Mouse (Mus musculus) forebrain, embryonic 16.5 days (tissue): ENCODE results near the gene Slamf6. TPM values are rescaled to one million over a fixed set of nuclear protein-coding genes. Genes with fewer than 3 reads are reported as not detected.
A peak's percentile ranks its signal among the peaks of the same experiment; 100 is the strongest.

Experiments used
- ATAC-seq: fragments of 200-750 bp; cut with Nextera tagmentation; 2 replicates; pipeline ENCODE4 v1.8.0; 2017; ENCODE audit warnings: mild to moderate bottlenecking, moderate library complexity
- H3K27ac ChIP-seq: fragments of 300-500 bp; sonication (generic); 2 replicates; pipeline ENCODE4 v1.5.1; 2014; ENCODE audit warnings: low read length, control low read depth
- H3K27me3 ChIP-seq: fragments of 300-500 bp; sonication (generic); replicated peaks from 2 replicates; pipeline ENCODE4 v1.6.1; 2014; ENCODE audit warnings: low read length; ENCODE audit not compliant: control insufficient read depth, insufficient read depth
- H3K36me3 ChIP-seq: fragments of 300-500 bp; sonication (generic); 2 replicates; pipeline ENCODE4 v1.6.1; 2014; ENCODE audit not compliant: control insufficient read depth, insufficient read depth
- H3K4me1 ChIP-seq: fragments of 300-500 bp; sonication (generic); replicated peaks from 2 replicates; pipeline ENCODE4 v1.6.1; 2014; ENCODE audit warnings: low read length; ENCODE audit not compliant: control insufficient read depth, insufficient read depth
- H3K4me2 ChIP-seq: fragments of 300-500 bp; sonication (generic); 2 replicates; pipeline ENCODE4 v1.6.1; 2014; ENCODE audit warnings: mild to moderate bottlenecking, low read length, control low read depth
- H3K4me3 ChIP-seq: fragments of 300-500 bp; sonication (generic); replicated peaks from 2 replicates; pipeline ENCODE4 v1.5.1; 2014; ENCODE audit warnings: mild to moderate bottlenecking, low read length, control low read depth
- H3K9ac ChIP-seq: fragments of 300-500 bp; sonication (generic); replicated peaks from 2 replicates; pipeline ENCODE4 v1.6.1; 2014; ENCODE audit warnings: low read depth, low read length, control low read depth
- H3K9me3 ChIP-seq: fragments of 300-500 bp; sonication (generic); 2 replicates; pipeline ENCODE4 v1.6.1; 2016; ENCODE audit warnings: low read length; ENCODE audit not compliant: control insufficient read depth
- WGBS: fragments of 180-500 bp; shearing (Covaris S2); extraction: QIAGEN DNeasy Blood & Tissue Kit; methylation state at CpG from one replicate; pipeline ENCODE4 v1.1.7; 2014; 5-methylcytosine and 5-hydroxymethylcytosine counted together
- polyA plus RNA-seq: library from polyadenylated mRNA; unstranded; fragments of >200 nt; fragmentation: Nextera tagmentation; extraction: Ambion mirVana; gene quantifications from 2 replicates; pipeline ENCODE4 v1.2.1, GENCODE M21; 2015

Gene Slamf6
- polyA plus RNA-seq, 1 experiment from 2014 or later, result not detected

DNA sequence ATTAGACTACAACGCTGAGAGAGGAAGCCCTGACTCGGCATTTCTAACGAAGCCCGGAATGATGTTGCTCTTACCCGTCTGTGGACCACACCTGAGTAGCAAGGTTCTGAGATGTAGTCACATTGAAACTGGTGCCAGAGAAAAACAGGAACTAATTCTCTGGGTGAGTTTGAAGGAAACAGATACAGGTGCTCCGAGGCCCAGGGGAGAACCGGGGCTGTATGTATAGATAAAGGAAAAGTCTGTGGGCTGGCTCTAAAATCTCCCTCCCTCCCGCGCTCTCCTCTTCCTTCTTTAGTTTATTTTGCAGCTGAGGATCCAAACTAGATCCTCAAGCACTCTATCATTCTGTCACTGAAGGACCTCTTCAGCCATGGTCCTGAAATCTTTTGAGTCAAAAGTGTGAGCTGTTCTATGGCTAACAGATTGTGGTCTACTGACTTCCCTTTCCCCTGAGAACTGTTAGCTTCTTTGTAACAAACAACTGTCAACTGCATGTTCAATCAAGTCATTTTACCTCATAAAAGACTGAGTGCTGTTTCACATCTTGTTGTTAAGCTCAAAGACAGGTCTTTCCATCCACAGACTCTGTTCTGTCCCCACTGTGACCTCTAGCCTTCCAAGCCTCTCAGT, 3.8 kb downstream of the Slamf6 start:
- 93% methylated on average over 9 of the region's 9 CpGs for WGBS

DNA sequence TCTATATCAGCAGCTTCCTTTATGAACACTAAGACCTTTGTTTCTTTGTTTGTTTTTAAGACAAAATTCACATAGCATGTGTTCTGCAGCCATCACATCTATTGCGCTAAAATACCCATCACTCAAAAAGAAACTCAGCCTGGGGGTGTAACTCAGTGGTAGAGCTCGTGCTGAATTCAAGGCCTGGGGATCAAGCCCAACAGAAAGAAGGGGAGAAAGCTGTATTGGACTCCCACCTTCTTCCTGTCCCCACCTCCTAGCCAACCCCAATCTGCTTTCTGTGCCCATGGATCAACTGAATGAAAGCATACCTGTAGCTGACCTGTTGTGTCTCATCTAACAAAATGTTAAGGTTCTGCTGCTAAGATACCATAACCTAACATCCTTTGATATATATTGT, 4.3 kb downstream of the Slamf6 start:
- Histone ChIP-seq H3K4me2 (no peak overlapping the region), H3K9me3 (no peaks in the 10 kb centered on the region), H3K9ac (no peak overlapping the region), H3K36me3 (no peaks in the 10 kb centered on the region), H3K27me3 (no peaks in the 10 kb centered on the region), H3K4me1 (no peaks in the 10 kb centered on the region), H3K4me3 (no peak overlapping the region), H3K27ac (no peak overlapping the region)
- WGBS, result 81% methylated on average over 2 of the region's 2 CpGs
- ATAC-seq, result no peak

More for the DNA sequence above, 3.8 kb downstream of the Slamf6 start:
- Histone ChIP-seq H3K4me2 (no peak overlapping the region), H3K27me3 (no peaks in the 10 kb centered on the region), H3K4me3 (no peak overlapping the region), H3K36me3 (no peaks in the 10 kb centered on the region), H3K9me3 (no peaks in the 10 kb centered on the region), H3K4me1 (no peaks in the 10 kb centered on the region), H3K9ac (no peak overlapping the region), H3K27ac (no peak overlapping the region)
- no peak for ATAC-seq

DNA sequence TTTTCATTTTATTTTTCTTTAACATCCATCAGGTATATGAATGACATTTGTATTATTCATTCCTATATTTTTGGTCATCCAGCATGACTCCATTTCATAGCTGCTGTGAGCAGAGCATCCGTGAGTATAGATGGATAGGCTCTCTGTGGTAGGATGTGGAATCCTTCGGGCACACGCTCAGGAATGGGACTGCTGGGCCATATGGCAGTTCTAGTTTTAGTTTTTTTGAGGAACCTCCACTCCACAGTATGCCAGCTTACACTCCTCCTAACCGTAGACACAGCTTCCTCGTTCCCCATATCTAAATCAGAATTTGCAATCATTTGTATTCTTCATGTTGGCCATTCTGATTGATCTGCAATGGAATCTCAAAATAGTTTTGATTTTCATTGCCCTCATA, 5.5 kb downstream of the Slamf6 start:
- Histone ChIP-seq H3K27me3 (no peaks in the 10 kb centered on the region), H3K36me3 (no peaks in the 10 kb centered on the region), H3K9me3 (no peaks in the 10 kb centered on the region), H3K4me1 (no peaks in the 10 kb centered on the region), H3K4me2 (no peak overlapping the region), H3K27ac (no peak overlapping the region), H3K4me3 (no peak overlapping the region), H3K9ac (no peak overlapping the region)
- ATAC-seq, result no peak
- WGBS, result 96% methylated on average over 5 of the region's 5 CpGs

DNA sequence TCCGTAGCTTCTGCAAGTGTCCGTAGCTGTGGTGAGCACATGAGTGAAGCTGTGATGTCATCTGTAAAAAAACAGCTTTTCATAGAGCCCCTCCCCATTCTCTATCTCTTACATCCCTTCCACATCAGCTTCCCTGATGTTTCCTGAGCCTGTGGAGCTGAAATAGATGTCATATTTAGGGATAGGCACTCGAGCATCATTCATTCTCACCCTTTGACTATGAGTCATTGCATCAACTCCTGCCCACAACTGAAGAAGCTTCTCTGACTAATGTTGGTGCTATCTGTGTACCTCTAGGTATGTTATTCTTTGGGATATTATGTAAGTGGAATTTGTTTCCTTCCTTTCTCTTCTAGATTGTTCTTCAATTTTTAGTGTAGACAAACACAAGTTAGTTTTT, 7.6 kb downstream of the Slamf6 start:
- Histone ChIP-seq H3K4me1 (no peaks in the 10 kb centered on the region), H3K27me3 (no peaks in the 10 kb centered on the region), H3K9me3 (no peaks in the 10 kb centered on the region), H3K9ac (no peak overlapping the region), H3K4me3 (no peak overlapping the region), H3K4me2 (no peak overlapping the region), H3K27ac (no peak overlapping the region), H3K36me3 (no peaks in the 10 kb centered on the region)
- no peak for ATAC-seq
- WGBS, result 84% methylated on average over 3 of the region's 3 CpGs

DNA sequence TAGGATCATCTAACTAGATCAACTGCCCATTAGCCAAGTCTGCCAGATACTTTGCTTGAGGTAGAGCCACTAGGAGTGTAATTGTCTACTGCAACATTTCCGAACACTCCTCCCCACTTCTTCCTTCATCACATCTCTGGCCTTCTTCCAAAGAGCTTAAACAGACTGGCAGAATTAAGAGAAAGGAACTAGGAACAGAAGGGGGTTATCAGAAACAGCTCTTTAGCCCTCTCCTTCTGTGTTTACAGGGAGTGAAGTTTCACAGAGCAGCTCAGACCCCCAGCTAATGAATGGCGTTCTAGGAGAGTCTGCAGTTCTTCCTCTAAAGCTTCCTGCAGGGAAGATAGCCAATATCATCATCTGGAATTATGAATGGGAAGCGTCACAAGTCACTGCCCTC, 16.5 kb downstream of the Slamf6 start:
- no peak overlapping the region for H3K4me2 ChIP-seq
- 54% methylated on average over 3 of the region's 3 CpGs for WGBS

DNA sequence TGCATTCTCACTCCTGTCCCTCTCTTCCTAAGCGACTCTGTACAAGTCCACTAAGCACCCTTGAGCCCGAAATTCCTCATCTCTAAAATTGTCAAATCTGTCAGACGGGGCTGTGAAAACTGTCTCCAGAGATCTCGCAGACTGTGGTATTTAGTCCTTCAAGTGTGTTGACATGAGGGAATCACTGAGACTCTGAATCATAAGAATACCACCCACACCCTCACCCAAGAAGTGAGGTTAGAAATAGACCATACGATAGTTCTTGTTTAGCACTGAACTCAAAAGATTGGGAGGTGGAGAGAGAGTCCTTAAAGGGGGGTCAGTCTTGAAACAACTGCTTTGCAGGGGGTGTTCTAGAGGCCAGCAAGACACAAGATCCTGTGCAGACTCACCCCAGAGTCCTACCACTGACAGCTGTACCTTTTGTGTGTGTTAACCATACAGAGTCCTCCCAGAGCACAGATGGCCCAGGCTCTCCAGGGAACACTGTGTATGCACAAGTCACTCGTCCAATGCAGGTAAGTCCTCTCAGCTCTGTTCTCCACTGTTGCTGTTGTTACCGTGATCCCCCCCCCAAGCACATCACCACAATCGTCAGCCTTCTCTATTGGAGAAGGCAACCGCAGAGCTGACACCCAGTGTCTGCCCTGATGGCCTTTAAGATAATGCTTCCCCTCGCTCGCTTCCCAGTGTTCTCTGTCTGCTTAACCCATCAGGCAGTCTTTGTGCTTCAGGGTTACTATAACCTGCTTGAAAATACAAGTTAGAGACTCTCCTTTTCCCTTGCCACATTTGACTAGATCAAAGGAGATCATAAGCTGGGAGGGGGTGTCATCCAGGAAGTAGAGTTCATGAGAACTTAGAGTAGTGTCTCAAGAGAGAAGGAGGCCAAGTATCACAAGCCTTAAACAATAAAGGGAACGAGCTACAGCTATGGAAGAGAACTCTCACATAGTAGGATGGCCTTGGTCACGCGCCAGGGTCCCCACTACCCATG, 21.9 kb downstream of the Slamf6 start:
- H3K27me3 ChIP-seq, result no peaks in the 10 kb centered on the region
- no peak for ATAC-seq
- no peaks in the 10 kb centered on the region for H3K4me1 ChIP-seq
- H3K36me3 ChIP-seq, result no peaks in the 10 kb centered on the region
- WGBS, result 83% methylated on average over 14 of the region's 14 CpGs
- no peaks in the 10 kb centered on the region for H3K9me3 ChIP-seq
- no peak overlapping the region for H3K4me3 ChIP-seq
- no peak overlapping the region for H3K27ac ChIP-seq
- H3K9ac ChIP-seq, result no peak overlapping the region
- H3K4me2 ChIP-seq, result no peak overlapping the region

More for the DNA sequence above, 16.5 kb downstream of the Slamf6 start:
- Histone ChIP-seq H3K4me3 (no peak overlapping the region), H3K36me3 (no peaks in the 10 kb centered on the region), H3K27me3 (no peaks in the 10 kb centered on the region), H3K4me1 (no peaks in the 10 kb centered on the region), H3K9me3 (no peaks in the 10 kb centered on the region), H3K27ac (no peak overlapping the region), H3K9ac (no peak overlapping the region)
- ATAC-seq, result no peak

DNA sequence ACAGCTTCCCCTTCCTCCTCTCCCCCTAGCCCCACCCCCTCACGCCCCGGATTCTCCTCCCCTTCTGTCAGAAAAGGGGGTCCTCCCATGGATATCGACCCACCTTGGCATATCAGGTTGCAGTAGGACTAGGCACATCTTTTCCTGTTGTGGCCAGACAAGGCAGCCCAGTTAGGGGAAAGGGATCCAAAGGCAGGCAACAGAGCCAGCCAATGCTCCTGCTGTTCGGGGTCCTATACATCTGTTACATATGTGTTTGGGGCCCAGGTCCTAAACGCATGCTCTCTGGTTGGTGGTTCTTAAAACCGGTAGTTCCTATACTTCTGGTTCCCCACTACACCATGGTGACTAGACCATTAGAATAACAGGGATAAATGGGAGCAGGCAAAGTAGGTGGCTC, 23.3 kb downstream of the Slamf6 start:
- H3K4me1 ChIP-seq, result no peaks in the 10 kb centered on the region
- H3K4me2 ChIP-seq, result no peak overlapping the region
- H3K36me3 ChIP-seq, result no peaks in the 10 kb centered on the region
- ATAC-seq, result no peak
- no peak overlapping the region for H3K4me3 ChIP-seq
- H3K27me3 ChIP-seq, result no peaks in the 10 kb centered on the region
- H3K27ac ChIP-seq, result no peak overlapping the region
- no peak overlapping the region for H3K9ac ChIP-seq
- H3K9me3 ChIP-seq, result no peaks in the 10 kb centered on the region
- 81% methylated on average over 6 of the region's 6 CpGs for WGBS

DNA sequence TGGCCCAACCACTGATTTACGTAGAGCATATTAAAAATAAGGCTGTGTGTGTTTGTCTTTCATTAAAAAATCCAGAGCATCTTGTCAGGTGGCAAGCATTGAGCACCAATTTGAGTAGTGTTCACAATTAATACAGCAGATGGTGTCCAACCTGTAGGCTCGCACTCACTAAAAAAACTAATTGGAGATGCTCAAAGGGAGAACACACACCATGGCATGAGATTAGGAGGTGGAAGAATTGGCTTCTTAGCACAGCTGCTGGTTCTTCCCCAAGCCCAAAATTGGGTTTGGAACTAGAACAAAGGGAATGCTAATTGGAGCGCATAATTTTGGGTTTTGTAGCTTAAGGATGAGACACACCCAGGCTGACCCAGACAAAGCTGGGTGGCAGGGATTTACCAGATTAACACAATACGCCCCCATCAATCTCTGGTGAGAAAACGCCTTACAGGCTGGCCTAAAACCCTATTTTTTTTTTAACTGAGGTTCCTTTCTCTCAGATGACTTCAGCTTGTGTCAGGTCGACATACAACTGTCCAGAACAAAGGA, 29.2 kb downstream of the Slamf6 start:
- no peaks in the 10 kb centered on the region for H3K4me1 ChIP-seq
- 36% methylated on average over 6 of the region's 6 CpGs for WGBS
- H3K27ac ChIP-seq, result no peak overlapping the region
- H3K9ac ChIP-seq, result no peak overlapping the region
- no peaks in the 10 kb centered on the region for H3K27me3 ChIP-seq
- ATAC-seq, result 0 out of 2 replicates have a peak, but pooled peaks have one; percentile 26
- H3K9me3 ChIP-seq, result no peaks in the 10 kb centered on the region
- H3K36me3 ChIP-seq, result no peaks in the 10 kb centered on the region
- no peak overlapping the region for H3K4me2 ChIP-seq
- no peak overlapping the region for H3K4me3 ChIP-seq

DNA sequence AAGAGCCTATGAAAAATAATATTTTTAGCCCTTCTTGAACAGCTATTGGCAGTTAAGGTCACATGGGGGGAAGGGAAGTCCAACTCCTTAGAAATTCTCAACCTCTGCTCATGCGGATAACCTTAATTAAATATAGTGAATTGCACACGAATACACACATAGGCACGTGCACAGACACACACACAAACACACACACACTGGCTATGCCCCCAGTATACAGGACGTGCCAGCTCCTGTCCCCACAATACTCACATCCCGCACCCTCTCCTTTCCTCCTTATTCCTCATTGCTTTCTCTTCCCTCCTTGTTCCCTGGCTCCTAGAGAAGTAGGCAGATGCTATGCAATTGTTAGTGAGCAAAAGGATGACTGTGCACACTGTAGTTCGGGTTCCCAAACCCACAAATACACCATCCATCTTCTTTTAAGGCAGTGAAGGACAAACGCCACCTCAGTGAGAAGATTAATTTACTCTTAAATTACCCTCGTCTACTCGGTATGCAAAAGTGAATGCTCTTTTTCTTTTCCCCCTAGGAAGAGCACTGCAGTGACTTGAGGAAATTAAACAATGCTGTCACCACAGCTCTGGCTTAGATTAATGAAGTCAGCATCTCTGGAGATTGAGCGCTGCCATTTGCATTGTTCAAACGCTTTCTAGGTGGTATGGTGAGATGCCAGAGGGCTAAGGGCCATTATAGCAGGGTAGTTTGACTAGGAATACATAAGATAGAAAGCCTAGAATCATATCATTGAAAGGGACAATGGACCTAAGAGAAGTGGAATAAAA, 31.0 kb downstream of the Slamf6 start:
- WGBS, result 57% methylated on average over 11 of the region's 11 CpGs
- Histone ChIP-seq H3K4me3 (no peak overlapping the region), H3K36me3 (no peaks in the 10 kb centered on the region), H3K4me2 (no peak overlapping the region), H3K9ac (no peak overlapping the region), H3K4me1 (no peaks in the 10 kb centered on the region), H3K9me3 (no peaks in the 10 kb centered on the region), H3K27me3 (no peaks in the 10 kb centered on the region), H3K27ac (no peak overlapping the region)
- ATAC-seq, result no peak
